Mouse (Mus musculus) cerebellum, adult 18-20 months (tissue): Measurements from ENCODE around the gene Ntf5.

Experiments used
- DNase-seq, 2 experiments: peaks; one replicate each; pipeline ENCODE4 v3.0.0; 2021

Gene Ntf5

GRCm38 (mm10) chr7:45403532-45404261, 9.8 kb upstream of the Ntf5 start:
- DNase-seq, result peak; percentile 53 to 65

DNA sequence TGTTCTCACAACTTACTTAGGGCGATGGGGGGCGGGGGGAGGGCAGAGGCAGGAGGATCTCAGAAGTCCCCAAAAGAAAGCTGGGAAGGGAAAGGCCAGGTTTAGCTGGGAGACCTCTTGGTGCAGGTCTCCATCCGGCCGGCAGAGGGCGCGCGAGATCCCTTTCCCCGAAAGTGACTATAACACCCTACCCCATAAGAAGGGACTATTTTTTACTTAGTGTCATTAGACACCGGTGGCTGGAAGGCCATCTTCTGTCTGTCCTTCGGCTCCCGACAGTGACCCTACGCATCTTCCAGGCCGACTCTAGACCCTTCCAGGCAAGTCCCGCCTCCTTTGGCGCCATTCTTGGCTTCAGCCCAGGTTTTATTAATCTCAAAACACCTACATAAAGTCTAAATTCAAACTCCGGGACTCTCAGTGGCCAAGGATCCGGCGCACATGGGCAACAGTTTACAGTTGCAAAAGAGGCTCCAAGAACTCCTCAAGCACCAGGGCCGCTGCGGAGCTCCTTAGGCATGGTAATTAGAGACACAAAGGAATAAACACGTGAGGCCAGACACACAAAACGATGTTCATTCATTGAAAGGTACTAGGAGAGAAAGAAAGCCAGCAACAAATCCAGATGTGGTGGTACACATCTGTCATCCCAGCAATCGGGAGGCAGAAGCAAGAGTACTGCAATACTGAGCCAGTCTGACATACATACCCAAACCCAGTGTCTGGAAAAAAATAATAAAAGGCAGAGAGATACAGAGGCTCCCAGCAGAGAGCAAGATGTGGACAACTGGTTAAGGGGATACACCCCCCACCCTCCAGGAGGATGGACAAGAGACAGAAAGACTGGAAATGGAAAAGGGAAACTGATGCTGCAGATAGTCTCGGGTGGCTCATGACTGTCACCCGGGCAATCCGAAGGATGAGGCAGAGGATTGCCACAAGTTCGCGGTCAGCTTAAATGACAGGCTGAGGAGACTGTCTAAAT, 8.1 kb upstream of the Ntf5 start, which contains the start of gene Kcna7:
TSS of gene Kcna7 (plus strand) at position 563 of the 985 bp plus-strand sequence.
- peak; percentile 76 to 79 for DNase-seq

DNA sequence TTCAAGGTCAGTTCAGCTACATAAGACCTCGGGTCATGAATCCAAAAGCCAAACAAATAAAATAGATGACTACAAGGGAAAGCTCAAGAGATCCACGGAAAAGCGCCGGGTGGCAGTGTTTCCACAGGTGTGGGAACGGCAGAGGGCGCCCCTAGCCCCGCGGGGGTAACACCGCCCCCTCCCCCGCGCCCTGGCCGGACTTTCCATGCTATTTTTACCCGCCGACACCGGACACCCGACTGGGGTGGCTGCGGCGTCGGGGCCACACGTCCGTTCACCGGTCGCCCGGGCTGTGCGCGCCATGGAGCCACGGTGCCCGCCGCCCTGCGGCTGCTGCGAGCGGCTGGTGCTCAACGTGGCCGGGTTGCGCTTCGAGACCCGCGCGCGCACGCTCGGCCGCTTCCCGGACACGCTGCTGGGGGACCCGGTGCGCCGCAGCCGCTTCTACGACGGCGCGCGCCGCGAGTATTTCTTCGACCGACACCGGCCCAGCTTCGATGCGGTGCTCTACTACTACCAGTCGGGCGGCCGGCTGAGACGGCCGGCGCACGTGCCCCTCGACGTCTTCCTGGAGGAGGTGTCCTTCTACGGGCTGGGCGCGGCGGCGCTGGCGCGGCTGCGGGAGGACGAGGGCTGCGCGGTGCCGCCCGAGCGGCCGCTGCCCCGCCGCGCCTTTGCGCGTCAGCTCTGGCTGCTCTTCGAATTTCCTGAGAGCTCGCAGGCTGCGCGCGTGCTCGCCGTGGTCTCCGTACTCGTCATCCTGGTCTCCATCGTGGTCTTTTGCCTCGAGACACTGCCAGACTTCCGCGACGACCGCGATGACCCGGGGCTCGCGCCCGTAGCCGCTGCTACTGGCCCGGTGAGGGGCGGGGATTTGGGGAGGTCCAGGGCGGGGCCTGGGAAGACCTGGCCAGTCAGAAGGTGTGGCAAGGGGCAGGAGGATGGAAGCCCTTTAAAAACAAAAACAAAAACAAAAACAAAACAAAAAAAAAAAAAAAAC, 7.0 kb upstream of the Ntf5 start:
- DNase-seq, result no peak

- no peak for DNase-seq
Measured at GRCm38 (mm10) chr7:45407836-45408235, 5.7 kb upstream of the Ntf5 start.

GRCm38 (mm10) chr7:45408351-45408750, 5.1 kb upstream of the Ntf5 start:
- no peak for DNase-seq

DNA sequence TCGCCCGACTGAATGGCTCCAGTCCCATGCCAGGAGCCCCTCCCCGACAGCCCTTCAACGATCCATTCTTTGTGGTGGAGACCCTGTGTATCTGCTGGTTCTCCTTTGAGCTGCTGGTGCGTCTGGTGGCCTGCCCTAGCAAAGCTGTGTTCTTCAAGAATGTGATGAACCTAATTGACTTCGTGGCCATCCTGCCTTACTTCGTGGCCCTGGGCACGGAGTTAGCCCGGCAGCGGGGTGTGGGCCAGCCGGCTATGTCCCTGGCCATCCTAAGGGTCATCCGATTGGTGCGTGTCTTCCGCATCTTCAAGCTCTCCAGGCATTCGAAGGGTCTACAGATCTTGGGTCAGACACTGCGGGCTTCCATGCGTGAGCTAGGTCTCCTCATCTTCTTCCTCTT, 4.5 kb upstream of the Ntf5 start:
- DNase-seq, result no peak

DNA sequence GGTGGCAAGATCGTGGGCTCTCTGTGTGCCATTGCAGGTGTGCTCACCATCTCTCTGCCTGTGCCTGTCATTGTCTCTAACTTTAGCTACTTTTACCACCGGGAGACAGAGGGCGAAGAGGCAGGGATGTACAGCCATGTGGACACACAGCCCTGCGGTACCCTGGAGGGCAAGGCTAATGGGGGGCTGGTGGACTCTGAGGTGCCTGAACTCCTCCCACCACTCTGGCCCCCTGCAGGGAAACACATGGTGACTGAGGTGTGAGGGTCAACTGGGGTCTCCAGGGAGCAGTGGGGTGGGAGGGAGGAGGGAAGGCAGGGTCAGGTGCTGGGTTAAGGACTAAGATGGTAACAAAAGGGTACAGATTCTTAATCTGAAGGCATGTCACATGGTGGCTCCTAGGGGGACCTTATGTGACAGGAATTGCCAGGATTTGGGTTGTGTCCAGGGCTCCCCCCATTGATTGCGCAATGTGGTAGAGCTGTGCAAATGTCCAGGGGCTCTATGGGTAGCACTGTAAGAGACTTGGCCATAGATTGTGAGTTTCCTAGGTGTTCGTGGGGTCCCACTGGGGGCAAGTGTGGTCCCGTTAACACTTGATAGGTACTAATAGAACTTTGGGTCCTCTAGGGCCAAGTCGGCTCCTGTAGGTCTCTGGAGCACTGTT, 3.9 kb upstream of the Ntf5 start:
- no peak for DNase-seq

- DNase-seq, result no peak
Measured at GRCm38 (mm10) chr7:45412421-45412820, 1.1 kb upstream of the Ntf5 start.

- DNase-seq, result no peak
Measured at GRCm38 (mm10) chr7:45413864-45414739, 607 bp downstream of the Ntf5 start.

GRCm38 (mm10) chr7:45414740-45415224, 1.3 kb downstream of the Ntf5 start:
- no peak for DNase-seq

DNA sequence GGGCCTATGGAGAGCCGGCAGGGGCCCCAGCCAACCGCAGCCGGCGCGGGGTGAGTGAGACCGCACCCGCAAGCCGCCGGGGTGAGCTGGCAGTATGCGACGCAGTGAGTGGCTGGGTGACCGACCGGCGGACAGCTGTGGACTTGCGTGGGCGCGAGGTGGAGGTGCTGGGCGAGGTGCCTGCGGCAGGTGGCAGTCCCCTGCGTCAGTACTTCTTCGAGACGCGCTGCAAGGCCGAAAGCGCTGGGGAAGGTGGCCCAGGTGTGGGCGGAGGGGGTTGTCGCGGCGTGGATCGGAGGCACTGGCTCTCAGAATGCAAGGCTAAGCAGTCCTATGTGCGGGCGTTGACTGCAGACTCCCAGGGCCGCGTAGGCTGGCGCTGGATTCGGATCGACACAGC, 2.1 kb downstream of the Ntf5 start:
- DNase-seq, result peak in 1 of 2 experiments; percentile 17

- no peak for DNase-seq
Measured at GRCm38 (mm10) chr7:45417962-45418492, 4.5 kb downstream of the Ntf5 start.

GRCm38 (mm10) chr7:45419859-45420614, 6.5 kb downstream of the Ntf5 start:
- DNase-seq, result no peak

GRCm38 (mm10) chr7:45420615-45420919, 7.1 kb downstream of the Ntf5 start, which contains the start of gene Lhb:
Gene Lhb, plus strand, starts transcription at chr7:45420820.
- DNase-seq, result no peak

DNA sequence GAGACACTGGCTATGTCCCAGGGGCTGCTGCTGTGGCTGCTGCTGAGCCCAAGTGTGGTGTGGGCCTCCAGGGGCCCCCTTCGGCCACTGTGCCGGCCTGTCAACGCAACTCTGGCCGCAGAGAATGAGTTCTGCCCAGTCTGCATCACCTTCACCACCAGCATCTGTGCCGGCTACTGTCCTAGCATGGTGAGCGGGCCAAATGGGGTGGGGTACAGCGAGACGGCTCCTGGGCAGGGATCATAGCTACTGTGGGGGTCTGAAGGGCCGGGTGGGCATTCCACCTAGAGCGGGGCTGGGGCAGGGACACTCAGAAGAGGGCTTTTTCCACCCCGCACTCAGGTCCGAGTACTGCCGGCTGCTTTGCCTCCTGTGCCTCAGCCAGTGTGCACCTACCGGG, 7.7 kb downstream of the Ntf5 start:
- no peak for DNase-seq

GRCm38 (mm10) chr7:45426556-45426955, 13.1 kb downstream of the Ntf5 start:
- DNase-seq, result no peak

DNA sequence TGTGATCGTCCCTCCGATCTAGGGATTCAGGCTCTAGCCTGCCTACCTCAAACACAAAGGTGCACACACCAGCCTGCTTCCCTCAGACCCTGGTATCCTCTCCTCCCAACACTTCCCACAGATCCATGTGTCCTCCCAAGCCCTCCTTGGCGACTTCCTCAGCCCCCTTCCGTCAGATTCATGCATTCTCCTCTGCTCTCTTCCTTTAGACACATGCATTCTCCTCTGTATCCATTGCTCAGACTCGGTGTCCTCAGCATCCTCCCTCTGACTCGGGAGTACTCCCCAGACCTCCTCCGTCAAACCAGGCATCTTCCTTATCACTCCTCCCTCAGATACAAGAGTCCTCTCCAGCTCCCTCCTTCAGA, 20.3 kb downstream of the Ntf5 start:
- no peak for DNase-seq

DNA sequence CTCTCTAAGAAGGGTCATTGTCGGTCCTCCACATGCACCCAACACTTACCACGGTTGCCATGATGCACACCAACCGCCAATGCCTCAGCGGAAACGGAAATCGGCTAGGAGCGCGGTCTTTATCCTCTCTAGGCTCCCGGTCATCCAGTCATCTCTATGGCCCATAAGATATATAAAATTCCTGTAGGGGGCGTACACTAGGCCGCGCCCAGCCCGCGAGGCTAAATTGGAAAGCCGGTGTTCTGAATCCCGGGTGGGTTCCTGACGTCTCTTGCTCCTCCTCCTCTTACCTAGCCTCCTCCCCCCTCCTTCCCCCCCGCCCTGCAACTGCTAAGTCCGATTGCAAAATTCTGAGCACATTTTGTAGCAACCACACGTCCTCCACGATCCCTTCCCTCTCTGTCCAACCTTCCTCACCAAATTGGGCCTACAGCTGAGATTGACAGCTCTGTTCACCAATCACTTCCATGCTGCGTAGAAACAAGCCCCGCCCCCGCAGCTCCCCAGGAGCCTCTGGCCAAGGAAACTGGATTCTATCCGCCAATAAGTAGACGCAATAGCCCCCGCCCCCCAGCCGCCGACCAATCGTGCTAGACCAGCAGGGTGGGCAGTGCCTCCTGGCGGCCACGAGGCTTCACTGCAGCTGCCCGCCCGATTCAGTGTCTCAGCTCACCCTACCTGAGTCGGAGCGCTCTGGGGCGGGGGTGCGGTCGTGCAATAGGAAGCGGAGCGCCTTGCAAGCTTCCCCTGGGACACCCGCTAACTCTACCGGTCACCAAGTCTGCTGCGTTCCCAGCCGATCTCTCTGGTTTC, 20.9 kb downstream of the Ntf5 start, which contains the start of gene Gys1:
TSS of gene Gys1 (plus strand) at position 642 of the 813 bp plus-strand sequence.
- peak; percentile 100 for DNase-seq

DNA sequence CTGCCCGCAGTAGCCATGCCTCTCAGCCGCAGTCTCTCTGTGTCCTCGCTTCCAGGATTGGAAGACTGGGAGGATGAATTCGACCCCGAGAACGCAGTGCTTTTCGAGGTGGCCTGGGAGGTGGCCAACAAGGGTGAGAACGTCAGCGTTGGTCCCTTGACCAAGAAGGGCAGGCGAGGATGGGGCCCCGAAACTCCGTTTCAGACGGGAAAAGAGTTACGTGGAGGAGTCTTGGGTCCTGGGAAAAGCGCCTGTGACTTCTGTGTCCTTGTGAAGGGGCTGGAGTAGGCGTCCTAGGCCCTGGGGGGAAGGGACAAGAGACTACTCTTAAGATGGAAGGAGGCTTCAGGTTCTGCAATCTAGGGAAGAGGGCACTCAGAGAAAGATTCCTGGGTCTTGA, 21.5 kb downstream of the Ntf5 start:
- DNase-seq, result no peak
